Mouse (Mus musculus): ENCODE measurements around the gene Pgk1. TPM values are rescaled to one million over a fixed set of nuclear protein-coding genes. Genes with fewer than 3 reads are reported as not detected.

Gene Pgk1
- total RNA-seq, 2 experiments from 2014 or later: 310 to 357 TPM

- peak; percentile 66 to 71 for DNase-seq (ENCODE audit: low spot score in 2 of 2)
Observed at GRCm38 (mm10) chrX:106219171-106220032, 32.5 kb downstream of the Pgk1 start.

DNA sequence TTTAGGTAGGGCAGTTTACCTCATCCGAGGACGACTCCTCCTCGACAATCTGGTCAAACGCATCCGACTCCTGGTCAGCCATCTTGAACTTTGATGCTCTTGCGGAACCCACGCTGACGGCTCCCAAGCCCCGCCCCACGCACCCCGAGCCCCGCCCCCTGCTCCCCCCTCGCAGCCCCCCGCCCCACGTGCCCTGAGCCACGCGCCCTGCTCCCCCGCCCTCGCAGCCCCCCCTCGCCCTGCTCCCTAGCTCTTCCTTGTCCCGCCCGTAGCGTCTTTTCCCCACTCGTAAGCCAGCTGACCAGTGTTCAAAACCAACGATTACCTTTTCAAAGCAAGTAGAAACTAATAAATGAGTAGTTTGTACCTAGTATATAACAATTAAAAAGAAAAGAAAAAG is 34.2 kb downstream of the Pgk1 start, which contains the start of gene Taf9b:
TSS of gene Taf9b (minus strand) at position 101 of the 400 bp plus-strand sequence.
- no peak for DNase-seq (ENCODE audit: low spot score in 2 of 2)

Other genes with a start within 250 kb of the Pgk1 start
- gene Magt1, start 175.2 kb upstream of the Pgk1 start, total RNA-seq (2021): 10 to 100 TPM; 14.5 to 21.5 TPM
- gene Cox7b, start 171.4 kb upstream of the Pgk1 start, total RNA-seq (2021): 100 to 1,000 TPM; 304 to 332 TPM
- 10 to 100 TPM in 1 of 2 experiments, 1 to 10 TPM in 1; 9.8 to 10.5 TPM for gene Atp7a, start 159.8 kb upstream of the Pgk1 start, total RNA-seq (2021)
- 1 to 10 TPM; 1.3 to 1.4 TPM for gene Tlr13, start 43.9 kb upstream of the Pgk1 start, total RNA-seq (2021)
- 10 to 100 TPM; 30.0 to 31.4 TPM for gene Taf9b, start 34.1 kb downstream of the Pgk1 start, total RNA-seq (2021)
- gene Fnd3c2, start 68.3 kb downstream of the Pgk1 start, total RNA-seq (2021): not detected